Mouse (Mus musculus) cortical plate, adult 2 months (tissue): ENCODE data around the gene Gdf1.

Experiments used
- CTCF ChIP-seq: fragments of 200-500 bp; IDR thresholded peaks from 2 replicates; pipeline ENCODE4 v1.5.1; 2011; ENCODE audit warnings: mild to moderate bottlenecking, control low read depth, low read length; ENCODE audit not compliant: insufficient read depth; ENCODE audit errors: extremely low read depth
- POLR2A ChIP-seq: fragments of 200-500 bp; IDR thresholded peaks from 2 replicates; pipeline ENCODE4 v1.6.1; 2011; ENCODE audit warnings: mild to moderate bottlenecking, low read length, control low read depth; ENCODE audit not compliant: insufficient read depth; ENCODE audit errors: extremely low read depth

DNA sequence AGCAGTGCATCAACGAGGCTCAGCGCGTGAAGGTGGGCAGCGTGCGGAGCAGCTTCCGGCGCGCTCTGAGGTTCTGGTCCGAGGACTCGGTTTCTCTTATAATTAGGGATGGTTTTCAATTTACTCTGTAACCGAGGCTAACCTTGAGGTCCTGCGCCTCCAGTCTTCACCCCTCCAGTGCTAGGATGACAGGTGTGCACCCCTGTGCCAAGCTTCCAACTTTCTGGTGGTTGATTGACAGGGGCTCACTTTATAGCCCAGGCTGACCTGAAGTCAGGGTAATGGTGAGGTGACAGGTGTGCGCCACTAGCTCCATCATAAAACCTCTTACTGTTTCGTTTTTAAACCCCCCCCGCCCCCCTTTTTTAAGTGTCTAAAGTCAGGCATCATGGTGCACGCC, 26.7 kb upstream of the Gdf1 start:
- TF ChIP-seq POLR2A = no peak
- TF ChIP-seq CTCF = no peak
